ENCODE assay signal across 8 mouse cellular contexts in genomic region chr11:30952829-30953228, GRCm38 (mm10). TPM values are rescaled to one million over a fixed set of nuclear protein-coding genes. Genes with fewer than 3 reads are reported as not detected.
DNase-seq lines count a peak whose midpoint lies in the region; ATAC-seq lines count a peak whose summit lies in the region.

No protein-coding gene starts in this region.

- peak overlapping the region; percentile 80 for H3K4me2 ChIP-seq in lung, embryonic 16.5 days (ENCODE audit: low read depth, low read length)
- peak overlapping the region; percentile 67 for H3K4me2 ChIP-seq in embryonic facial prominence, embryonic 13.5 days

- H3K27me3 ChIP-seq in lung, embryonic 16.5 days (ENCODE audit: control insufficient read depth, insufficient read depth, low read depth, low read length), result no peaks in the 10 kb centered on the region
- H3K27me3 ChIP-seq in embryonic facial prominence, embryonic 13.5 days, result no peaks in the 10 kb centered on the region
- no peaks in the 10 kb centered on the region for H3K27me3 ChIP-seq in limb, embryonic 10.5 days (ENCODE audit: low read depth, poor library complexity, severe bottlenecking)

- H3K36me3 ChIP-seq in lung, embryonic 16.5 days (ENCODE audit: control insufficient read depth, insufficient read depth, low read length), result peaks cover 19% of the 10 kb centered on the region
- peaks cover 47% of the 10 kb centered on the region for H3K36me3 ChIP-seq in embryonic facial prominence, embryonic 13.5 days
- peaks cover 62% of the 10 kb centered on the region for H3K36me3 ChIP-seq in limb, embryonic 10.5 days

- peak overlapping the region; percentile 77 for H3K4me3 ChIP-seq in lung, embryonic 16.5 days (ENCODE audit: low read length)
- peak overlapping the region; percentile 82 for H3K4me3 ChIP-seq in embryonic facial prominence, embryonic 13.5 days
- H3K4me3 ChIP-seq in limb, embryonic 10.5 days, result peak overlapping the region; percentile 90

- peaks cover 5% of the 10 kb centered on the region; the same call in 1 of the 2 replicates for H3K9me3 ChIP-seq in lung, embryonic 16.5 days (ENCODE audit: control insufficient read depth, low read length)
- peaks cover 10% of the 10 kb centered on the region for H3K9me3 ChIP-seq in embryonic facial prominence, embryonic 13.5 days
- H3K9me3 ChIP-seq in limb, embryonic 10.5 days (replicated peaks), result peaks cover 4% of the 10 kb centered on the region; the same call in 1 of the 2 replicates

- 36% methylated on average over 5 of the region's 5 CpGs for WGBS in lung, embryonic 16.5 days
- WGBS in embryonic facial prominence, embryonic 13.5 days, result 48% methylated on average over 5 of the region's 5 CpGs
- 74% methylated on average over 5 of the region's 5 CpGs for WGBS in limb, embryonic 10.5 days

- DNase-seq in lung, postnatal 4 days, result no peak
- no peak for DNase-seq in limb, embryonic 10.5 days (ENCODE audit: low spot score)
- peak; percentile 28 to 63 for DNase-seq in spleen, postnatal 4 days (ENCODE audit: low spot score in 2 of 2)
- no peak for DNase-seq in left cerebral cortex, adult 11 months (ENCODE audit: low spot score)
- no peak for DNase-seq in ovary, adult 18-20 months (ENCODE audit: low spot score)
- DNase-seq in layer of hippocampus, postnatal 36 days, result no peak

- no peak for ATAC-seq in lung, embryonic 16.5 days (ENCODE audit: low read depth)
- no peak for ATAC-seq in embryonic facial prominence, embryonic 13.5 days (ENCODE audit: insufficient number of reproducible peaks, insufficient read depth, low FRiP score, low TSS enrichment, low read depth)

- H3K27ac ChIP-seq in lung, embryonic 16.5 days (ENCODE audit: low read length), result no peak overlapping the region
- H3K27ac ChIP-seq in embryonic facial prominence, embryonic 13.5 days, result no peak overlapping the region
- no peak overlapping the region for H3K27ac ChIP-seq in limb, embryonic 10.5 days

- peaks cover 6% of the 10 kb centered on the region for H3K4me1 ChIP-seq in lung, embryonic 16.5 days (replicated peaks; ENCODE audit: control insufficient read depth, insufficient read depth, low read length)
- peaks cover 10% of the 10 kb centered on the region for H3K4me1 ChIP-seq in embryonic facial prominence, embryonic 13.5 days
- peaks cover 9% of the 10 kb centered on the region for H3K4me1 ChIP-seq in limb, embryonic 10.5 days

- peak overlapping the region; percentile 88 for H3K9ac ChIP-seq in lung, embryonic 16.5 days (ENCODE audit: low read length)
- H3K9ac ChIP-seq in embryonic facial prominence, embryonic 13.5 days, result peak overlapping the region; percentile 90; the same call in 1 of the 2 replicates

RNA-seq across cellular contexts. Expression of gene Erlec1, which starts 1.3 kb away (rescaled TPM):
- polyA plus RNA-seq in lung, embryonic 16.5 days (2015; fragmentation: Nextera tagmentation; extraction: Ambion mirVana), result 10.4 and 11.1 TPM in 2 replicates
- 13.4 and 15.2 TPM in 2 replicates for polyA plus RNA-seq in embryonic facial prominence, embryonic 13.5 days (2015; fragmentation: Nextera tagmentation; extraction: Ambion mirVana)
- 7.0 and 7.3 TPM in 2 replicates for polyA plus RNA-seq in limb, embryonic 10.5 days (2016; fragmentation: Nextera tagmentation; extraction: Ambion mirVana)
- 10 to 100 TPM; 50.3 to 59.2 TPM for total RNA-seq in layer of hippocampus, postnatal 36 days (2021)

RNA-seq across cellular contexts. Expression of gene Chac2, which starts 33.3 kb away (rescaled TPM):
- polyA plus RNA-seq in lung, embryonic 16.5 days (2015; fragmentation: Nextera tagmentation; extraction: Ambion mirVana), result 18.9 and 19.1 TPM in 2 replicates
- 17.9 and 19.6 TPM in 2 replicates for polyA plus RNA-seq in embryonic facial prominence, embryonic 13.5 days (2015; fragmentation: Nextera tagmentation; extraction: Ambion mirVana)
- polyA plus RNA-seq in limb, embryonic 10.5 days (2016; fragmentation: Nextera tagmentation; extraction: Ambion mirVana), result 8.9 and 9.2 TPM in 2 replicates
- total RNA-seq in layer of hippocampus, postnatal 36 days (2021), result 10 to 100 TPM; 15.7 to 19.1 TPM

Comparison
In these comparisons a context has a peak if more than half of its experiments do, and no peak if none do; other contexts are left out.
1. DNase-seq: peak in spleen, postnatal 4 days (2 of 2); none in lung, postnatal 4 days (0 of 2), limb, embryonic 10.5 days (single experiment), left cerebral cortex, adult 11 months (single experiment), ovary, adult 18-20 months (single experiment) and layer of hippocampus, postnatal 36 days (0 of 2).
2. Peak in every context shown above with its lines, with median percentiles within 50 percentile points of each other: H3K4me3 ChIP-seq.